In the genomic region with DNA sequence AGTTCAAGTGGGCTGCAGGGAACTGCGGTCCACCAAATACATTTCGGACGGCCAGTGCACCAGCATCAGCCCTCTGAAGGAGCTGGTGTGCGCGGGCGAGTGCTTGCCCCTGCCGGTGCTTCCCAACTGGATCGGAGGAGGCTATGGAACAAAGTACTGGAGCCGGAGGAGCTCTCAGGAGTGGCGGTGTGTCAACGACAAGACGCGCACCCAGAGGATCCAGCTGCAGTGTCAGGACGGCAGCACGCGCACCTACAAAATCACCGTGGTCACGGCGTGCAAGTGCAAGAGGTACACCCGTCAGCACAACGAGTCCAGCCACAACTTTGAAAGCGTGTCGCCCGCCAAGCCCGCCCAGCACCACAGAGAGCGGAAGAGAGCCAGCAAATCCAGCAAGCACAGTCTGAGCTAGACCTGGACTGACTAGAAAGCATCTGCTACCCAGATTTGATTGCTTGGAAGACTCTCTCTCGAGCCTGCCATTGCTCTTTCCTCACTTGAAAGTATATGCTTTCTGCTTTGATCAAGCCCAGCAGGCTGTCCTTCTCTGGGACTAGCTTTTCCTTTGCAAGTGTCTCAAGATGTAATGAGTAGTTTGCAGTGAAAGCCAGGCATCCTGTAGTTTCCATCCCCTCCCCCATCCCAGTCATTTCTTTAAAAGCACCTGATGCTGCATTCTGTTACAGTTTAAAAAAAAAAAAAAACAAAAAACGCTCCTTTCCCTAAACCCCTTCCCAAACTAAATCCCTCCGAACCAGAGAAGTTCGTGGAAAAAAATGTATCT, we compare ENCODE assay signal across 8 mouse cellular contexts. TPM values are rescaled to one million over a fixed set of nuclear protein-coding genes. Genes with fewer than 3 reads are reported as not detected.
DNase-seq lines count a peak whose midpoint lies in the region; ATAC-seq and TF ChIP-seq lines count a peak whose summit lies in the region.

No protein-coding gene starts in this region.

- no peak for TF ChIP-seq POLR2A in cerebellum, adult 2 months (IDR thresholded peaks at IDR 0.05; ENCODE audit: borderline replicate concordance, insufficient read depth, low read length)
- no peak for TF ChIP-seq POLR2A in liver, adult 2 months (IDR thresholded peaks at IDR 0.05; ENCODE audit: extremely low read depth, insufficient read depth, low read length)

- H3K4me3 ChIP-seq in cerebellum, adult 2 months (replicated peaks; ENCODE audit: insufficient read depth, low read depth, low read length): peak overlapping the region; percentile 33
- peak overlapping the region; percentile 43 for H3K4me3 ChIP-seq in hindbrain, postnatal 0 days (ENCODE audit: low read length)
- H3K4me3 ChIP-seq in liver, adult 2 months (ENCODE audit: insufficient read depth, low read depth, low read length): peak overlapping the region; percentile 28; the same call in 1 of the 2 replicates
- H3K4me3 ChIP-seq in stomach, embryonic 15.5 days (replicated peaks): peak overlapping the region; percentile 49

- WGBS in cerebellum, adult 2 months: 2% methylated on average over 30 of the region's 30 CpGs
- 3% methylated on average over 30 of the region's 30 CpGs for WGBS in hindbrain, postnatal 0 days
- WGBS in liver, adult 2 months: 5% methylated on average over 30 of the region's 30 CpGs
- 2% methylated on average over 30 of the region's 30 CpGs for WGBS in stomach, embryonic 15.5 days

- H3K27me3 ChIP-seq in cerebellum, adult 2 months (ENCODE audit: control insufficient read depth, insufficient read depth, low read length): no peaks in the 10 kb centered on the region
- H3K27me3 ChIP-seq in hindbrain, postnatal 0 days (ENCODE audit: insufficient read depth, low read length): no peaks in the 10 kb centered on the region
- H3K27me3 ChIP-seq in liver, adult 2 months (ENCODE audit: control insufficient read depth, insufficient read depth, low read length): no peaks in the 10 kb centered on the region; the same call in 1 of the 2 replicates
- H3K27me3 ChIP-seq in stomach, embryonic 15.5 days (replicated peaks): no peaks in the 10 kb centered on the region

- no peaks in the 10 kb centered on the region for H3K79me2 ChIP-seq in liver, adult 2 months (ENCODE audit: control insufficient read depth, insufficient read depth, low read length)

- peak; percentile 92 for ATAC-seq in hindbrain, postnatal 0 days
- peak; percentile 40; the same call in 1 of the 2 replicates for ATAC-seq in monocyte, adult 5-6 weeks (replicated peaks; ENCODE audit: insufficient number of reproducible peaks, low FRiP score, low TSS enrichment, poor library complexity, severe bottlenecking)
- ATAC-seq in stomach, embryonic 15.5 days (ENCODE audit: insufficient read depth, low FRiP score, low read depth): peak; percentile 76; the same call in 1 of the 2 replicates

- H3K9me3 ChIP-seq in hindbrain, postnatal 0 days (ENCODE audit: low read length): no peaks in the 10 kb centered on the region
- no peaks in the 10 kb centered on the region for H3K9me3 ChIP-seq in stomach, embryonic 15.5 days

- H3K27ac ChIP-seq in cerebellum, adult 2 months (ENCODE audit: insufficient read depth, low read length): no peak overlapping the region
- H3K27ac ChIP-seq in hindbrain, postnatal 0 days: no peak overlapping the region
- no peak overlapping the region for H3K27ac ChIP-seq in liver, adult 2 months (replicated peaks; ENCODE audit: insufficient read depth, low read depth, low read length)
- H3K27ac ChIP-seq in stomach, embryonic 15.5 days: no peak overlapping the region

- H3K9ac ChIP-seq in hindbrain, postnatal 0 days (replicated peaks; ENCODE audit: low read length): peak overlapping the region; percentile 46
- H3K9ac ChIP-seq in liver, adult 2 months (ENCODE audit: low read depth, low read length): no peak overlapping the region
- H3K9ac ChIP-seq in stomach, embryonic 15.5 days: 0 out of 2 replicates have a peak overlapping the region, but pooled peaks have one; percentile 13

- H3K4me2 ChIP-seq in hindbrain, postnatal 0 days (ENCODE audit: low read depth, low read length): peak overlapping the region; percentile 88
- peak overlapping the region; percentile 85 for H3K4me2 ChIP-seq in stomach, embryonic 15.5 days

- H3K36me3 ChIP-seq in hindbrain, postnatal 0 days (ENCODE audit: insufficient read depth, low read length): no peaks in the 10 kb centered on the region
- H3K36me3 ChIP-seq in liver, adult 2 months (ENCODE audit: control insufficient read depth, insufficient read depth, low read length): no peaks in the 10 kb centered on the region
- H3K36me3 ChIP-seq in stomach, embryonic 15.5 days: no peaks in the 10 kb centered on the region

- H3K4me1 ChIP-seq in cerebellum, adult 2 months (ENCODE audit: control insufficient read depth, insufficient read depth, low read length): no peaks in the 10 kb centered on the region
- H3K4me1 ChIP-seq in hindbrain, postnatal 0 days (ENCODE audit: insufficient read depth, low read length): no peaks in the 10 kb centered on the region
- no peaks in the 10 kb centered on the region for H3K4me1 ChIP-seq in liver, adult 2 months (ENCODE audit: control insufficient read depth, insufficient read depth, low read length)
- H3K4me1 ChIP-seq in stomach, embryonic 15.5 days: no peaks in the 10 kb centered on the region

- DNase-seq in layer of hippocampus, postnatal 10 days (ENCODE audit: low spot score in 2 of 2): peak; percentile 30 to 52
- no peak for DNase-seq in layer of hippocampus, postnatal 25 days (ENCODE audit: extremely low spot score in 1 of 2, low spot score in 1 of 2)
- peak; percentile 29 to 32 for DNase-seq in cerebellum, adult 2 months
- DNase-seq in forelimb bud, embryonic 11.5 days (ENCODE audit: low read depth, low spot score): peak; percentile 70
- DNase-seq in hindbrain, postnatal 0 days (ENCODE audit: low spot score): peak; percentile 70
- no peak for DNase-seq in liver, adult 2 months (ENCODE audit: extremely low read depth, low read depth, low spot score)

- no peak for TF ChIP-seq CTCF in cerebellum, adult 2 months (IDR thresholded peaks at IDR 0.05; ENCODE audit: borderline replicate concordance, insufficient read depth, low read depth, low read length)
- TF ChIP-seq CTCF in hindbrain, postnatal 0 days (IDR thresholded peaks at IDR 0.05; ENCODE audit: low read depth): peak; percentile 24; the same call in 1 of the 2 replicates
- no peak for TF ChIP-seq CTCF in liver, adult 2 months (IDR thresholded peaks at IDR 0.05; ENCODE audit: low read depth, low read length)

RNA-seq across cellular contexts. Expression of a gene that starts 3.3 kb away (rescaled TPM):
- total RNA-seq in layer of hippocampus, postnatal 10 days (2021): 10 to 100 TPM in 1 of 2 experiments, 1 to 10 TPM in 1; 4.6 to 11.7 TPM
- total RNA-seq in layer of hippocampus, postnatal 25 days (2021): 1 to 10 TPM; 3.4 to 3.5 TPM
- polyA plus RNA-seq in cerebellum, adult 2 months (2012; rRNA removed): 2.3 and 7.5 TPM in 2 replicates
- total RNA-seq in hindbrain, postnatal 0 days (2014; rRNA removed): 12.0 and 14.2 TPM in 2 replicates
- polyA plus RNA-seq in hindbrain, postnatal 0 days (2015; fragmentation: Nextera tagmentation; extraction: Ambion mirVana): 28.9 and 32.4 TPM in 2 replicates
- total RNA-seq in liver, adult 2 months (2014; rRNA removed): not detected in 2 replicates
- polyA plus RNA-seq in liver, adult 2 months (2012; rRNA removed): not detected in 2 replicates
- total RNA-seq in monocyte, adult 5-6 weeks (2017): not detected in 3 replicates
- polyA plus RNA-seq in stomach, embryonic 15.5 days (2015; fragmentation: Nextera tagmentation; extraction: Ambion mirVana): 9.2 and 9.5 TPM in 2 replicates

Comparison
In these comparisons a context has a peak if more than half of its experiments do, and no peak if none do; other contexts are left out.
1. DNase-seq: peak in layer of hippocampus, postnatal 10 days (2 of 2), cerebellum, adult 2 months (2 of 2), forelimb bud, embryonic 11.5 days (single experiment) and hindbrain, postnatal 0 days (single experiment); none in layer of hippocampus, postnatal 25 days (0 of 2) and liver, adult 2 months (single experiment).
2. ATAC-seq: peak in every context shown above with its lines; median percentile 92 in hindbrain, postnatal 0 days; 76 in stomach, embryonic 15.5 days; 40 in monocyte, adult 5-6 weeks.
3. Peak in every context shown above with its lines, with median percentiles within 50 percentile points of each other: H3K4me3 ChIP-seq.